Mouse (Mus musculus) heart, embryonic 14.5 days (tissue): ENCODE results near the gene Atp6v0a1. TPM values are rescaled to one million over a fixed set of nuclear protein-coding genes. Genes with fewer than 3 reads are reported as not detected.
"Not testable (repeated sequence)": the region's sequence is repeated elsewhere in the genome, so short reads cannot be mapped to it uniquely, and the experiment has no call there.

Experiments
- ATAC-seq: fragments of 200-750 bp; cut with Nextera tagmentation; 2 replicates; pipeline ENCODE4 v1.8.0; 2017; ENCODE audit warnings: low read depth, moderate TSS enrichment; ENCODE audit not compliant: insufficient number of reproducible peaks, insufficient read depth, low FRiP score
- H3K27ac ChIP-seq, 2 experiments: fragments of 200-500 bp in 1 of 2; fragments of 300-500 bp in 1 of 2; sonication (generic) in 1 of 2; replicated peaks in 1 of 2; 2 replicates each; pipeline ENCODE4 v1.5.1; 2012 to 2014; ENCODE audit warnings: low read depth in 2 of 2, low read length in 2 of 2, control low read depth in 1 of 2, mild to moderate bottlenecking in 1 of 2, mixed read lengths in 1 of 2; ENCODE audit not compliant: control insufficient read depth in 1 of 2, insufficient read depth in 1 of 2
- H3K27me3 ChIP-seq: fragments of 300-500 bp; sonication (generic); 2 replicates; pipeline ENCODE4 v1.6.1; 2014; ENCODE audit warnings: mild to moderate bottlenecking, low read length, control low read depth; ENCODE audit not compliant: control insufficient read depth, insufficient read depth
- H3K36me3 ChIP-seq: fragments of 300-500 bp; sonication (generic); 2 replicates; pipeline ENCODE4 v1.6.1; 2014; ENCODE audit warnings: mild to moderate bottlenecking, control low read depth, low read length, mixed read lengths; ENCODE audit not compliant: control insufficient read depth, insufficient read depth
- H3K4me1 ChIP-seq, 2 experiments: fragments of 200-500 bp in 1 of 2; fragments of 300-500 bp in 1 of 2; sonication (generic) in 1 of 2; 2 replicates each; pipeline ENCODE4 v1.6.1; 2012 to 2014; ENCODE audit warnings: low read length in 2 of 2, control low read depth in 1 of 2, mixed read lengths in 1 of 2; ENCODE audit not compliant: control insufficient read depth in 2 of 2, insufficient read depth in 2 of 2
- H3K4me2 ChIP-seq: fragments of 300-500 bp; sonication (generic); 2 replicates; pipeline ENCODE4 v1.6.1; 2014; ENCODE audit warnings: mild to moderate bottlenecking, low read length
- H3K4me3 ChIP-seq, 2 experiments: fragments of 200-500 bp in 1 of 2; fragments of 300-500 bp in 1 of 2; sonication (generic) in 1 of 2; 2 replicates each; pipeline ENCODE4 v1.5.1; 2012 to 2014; ENCODE audit warnings: low read length in 2 of 2, mild to moderate bottlenecking in 2 of 2, control low read depth in 1 of 2, low read depth in 1 of 2, moderate library complexity in 1 of 2; ENCODE audit not compliant: control insufficient read depth in 1 of 2, insufficient read depth in 1 of 2
- H3K9ac ChIP-seq: fragments of 300-500 bp; sonication (generic); 2 replicates; pipeline ENCODE4 v1.6.1; 2014; ENCODE audit warnings: mild to moderate bottlenecking, low read length
- H3K9me3 ChIP-seq: fragments of 300-500 bp; sonication (generic); 2 replicates; pipeline ENCODE4 v1.6.1; 2016; ENCODE audit warnings: low read length, control low read depth; ENCODE audit not compliant: control insufficient read depth
- WGBS: fragments of 180-500 bp; shearing (Covaris S2); extraction: QIAGEN DNeasy Blood & Tissue Kit; methylation state at CpG from one replicate; pipeline ENCODE4 v1.1.7; 2014; 5-methylcytosine and 5-hydroxymethylcytosine counted together
- polyA plus RNA-seq: library from polyadenylated mRNA; unstranded; fragments of >200 nt; fragmentation: Nextera tagmentation; extraction: Ambion mirVana; gene quantifications from 2 replicates; pipeline ENCODE4 v1.2.1, GENCODE M21; 2014

The Atp6v0a1 gene
- polyA plus RNA-seq, 1 experiment from 2014 or later = 57.2 TPM

GRCm38 (mm10) chr11:100993437-100993836 lies 15.8 kb upstream of the Atp6v0a1 start:
- Histone ChIP-seq H3K27me3 (no peaks in the 10 kb centered on the region), H3K36me3 (no peaks in the 10 kb centered on the region), H3K27ac (no peak overlapping the region), H3K4me1 (0 out of 4 replicates have a peak, but pooled peaks cover 0 to 2% of the 10 kb centered on the region in 2 experiments), H3K9me3 (no peaks in the 10 kb centered on the region), H3K9ac (no peak overlapping the region), H3K4me2 (no peak overlapping the region), H3K4me3 (no peak overlapping the region)
- 75% methylated on average over 2 of the region's 2 CpGs for WGBS
- ATAC-seq = no peak

GRCm38 (mm10) chr11:100994233-100994632 lies 15.0 kb upstream of the Atp6v0a1 start:
- 45% methylated on average over 9 of the region's 9 CpGs for WGBS

DNA sequence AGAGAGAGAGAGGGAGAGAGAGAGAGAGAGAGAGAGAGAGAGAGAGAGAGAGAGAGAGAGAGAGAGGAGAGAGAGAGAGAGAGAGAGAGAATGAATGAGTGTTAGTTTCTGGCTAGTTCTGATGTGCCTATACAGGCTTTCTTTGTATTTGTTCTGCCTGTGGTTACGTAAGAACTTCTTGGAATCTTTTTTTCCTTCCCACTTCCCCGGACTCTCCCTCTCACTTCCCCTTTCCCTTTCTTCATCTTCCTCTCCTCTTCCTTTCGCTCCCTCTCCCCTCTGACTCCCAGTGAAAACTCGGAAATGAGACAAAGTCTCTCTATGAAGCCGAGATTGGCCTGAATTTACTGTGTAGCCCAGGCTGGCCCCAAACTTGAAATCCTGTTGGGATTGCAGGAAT lies 14.6 kb upstream of the Atp6v0a1 start:
- Histone ChIP-seq H3K4me3 (no peak overlapping the region), H3K27ac (no peak overlapping the region), H3K4me1 (0 out of 4 replicates have a peak, but pooled peaks cover 0 to 2% of the 10 kb centered on the region in 2 experiments), H3K9ac (no peak overlapping the region), H3K27me3 (no peaks in the 10 kb centered on the region), H3K4me2 (no peak overlapping the region), H3K36me3 (no peaks in the 10 kb centered on the region), H3K9me3 (no peaks in the 10 kb centered on the region)
- ATAC-seq = no peak
- WGBS = 74% methylated on average over 5 of the region's 5 CpGs

More at GRCm38 (mm10) chr11:100994233-100994632, 15.0 kb upstream of the Atp6v0a1 start:
- ATAC-seq = no peak
- H3K36me3 ChIP-seq = no peaks in the 10 kb centered on the region
- H3K9ac ChIP-seq = no peak overlapping the region
- H3K4me2 ChIP-seq = no peak overlapping the region
- H3K4me3 ChIP-seq = no peak overlapping the region
- H3K4me1 ChIP-seq = 0 out of 4 replicates have a peak, but pooled peaks cover 0 to 2% of the 10 kb centered on the region in 2 experiments
- no peak overlapping the region for H3K27ac ChIP-seq
- no peaks in the 10 kb centered on the region for H3K27me3 ChIP-seq
- H3K9me3 ChIP-seq = no peaks in the 10 kb centered on the region

DNA sequence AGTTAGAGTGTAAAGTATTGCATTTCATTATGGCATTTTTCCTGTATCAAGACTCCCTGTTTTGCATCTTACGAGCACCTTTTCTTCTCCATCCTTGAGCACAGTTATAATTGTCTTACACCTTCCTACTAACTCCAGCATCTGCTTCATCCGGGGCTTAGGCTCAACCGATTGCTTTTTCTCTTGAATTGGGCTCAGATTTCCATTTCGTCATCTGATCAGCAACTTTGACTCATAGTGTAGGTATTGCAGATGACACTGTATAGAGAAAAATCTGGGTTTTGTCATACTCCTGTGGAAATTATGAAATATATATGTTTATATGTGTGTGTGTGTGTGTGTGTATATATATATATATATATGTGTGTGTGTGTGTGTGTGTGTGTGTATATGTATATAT lies 12.8 kb upstream of the Atp6v0a1 start:
- 84% methylated on average over 4 of the region's 4 CpGs for WGBS
- Histone ChIP-seq H3K9me3 (no peaks in the 10 kb centered on the region), H3K9ac (no peak overlapping the region), H3K36me3 (no peaks in the 10 kb centered on the region), H3K27me3 (no peaks in the 10 kb centered on the region), H3K4me3 (no peak overlapping the region), H3K27ac (no peak overlapping the region), H3K4me2 (no peak overlapping the region), H3K4me1 (0 out of 4 replicates have a peak, but pooled peaks cover 0 to 2% of the 10 kb centered on the region in 2 experiments)
- no peak for ATAC-seq

GRCm38 (mm10) chr11:100998836-100999235 lies 10.4 kb upstream of the Atp6v0a1 start:
- H3K4me3 ChIP-seq = no peak overlapping the region
- no peaks in the 10 kb centered on the region for H3K27me3 ChIP-seq
- ATAC-seq = no peak
- no peak overlapping the region for H3K27ac ChIP-seq
- H3K4me2 ChIP-seq = no peak overlapping the region
- H3K9me3 ChIP-seq = no peaks in the 10 kb centered on the region
- 82% methylated on average over 2 of the region's 2 CpGs for WGBS
- H3K36me3 ChIP-seq = no peaks in the 10 kb centered on the region
- no peak overlapping the region for H3K9ac ChIP-seq
- H3K4me1 ChIP-seq = 0 out of 4 replicates have a peak, but pooled peaks cover 2 to 3% of the 10 kb centered on the region in 2 experiments

GRCm38 (mm10) chr11:100999254-100999653 lies 10.0 kb upstream of the Atp6v0a1 start:
- Histone ChIP-seq H3K9ac (no peak overlapping the region), H3K27ac (no peak overlapping the region), H3K4me3 (no peak overlapping the region), H3K4me2 (no peak overlapping the region), H3K4me1 (0 out of 4 replicates have a peak, but pooled peaks cover 2 to 3% of the 10 kb centered on the region in 2 experiments), H3K9me3 (no peaks in the 10 kb centered on the region), H3K36me3 (no peaks in the 10 kb centered on the region), H3K27me3 (no peaks in the 10 kb centered on the region)
- ATAC-seq = no peak
- WGBS = 71% methylated on average over 3 of the region's 3 CpGs

DNA sequence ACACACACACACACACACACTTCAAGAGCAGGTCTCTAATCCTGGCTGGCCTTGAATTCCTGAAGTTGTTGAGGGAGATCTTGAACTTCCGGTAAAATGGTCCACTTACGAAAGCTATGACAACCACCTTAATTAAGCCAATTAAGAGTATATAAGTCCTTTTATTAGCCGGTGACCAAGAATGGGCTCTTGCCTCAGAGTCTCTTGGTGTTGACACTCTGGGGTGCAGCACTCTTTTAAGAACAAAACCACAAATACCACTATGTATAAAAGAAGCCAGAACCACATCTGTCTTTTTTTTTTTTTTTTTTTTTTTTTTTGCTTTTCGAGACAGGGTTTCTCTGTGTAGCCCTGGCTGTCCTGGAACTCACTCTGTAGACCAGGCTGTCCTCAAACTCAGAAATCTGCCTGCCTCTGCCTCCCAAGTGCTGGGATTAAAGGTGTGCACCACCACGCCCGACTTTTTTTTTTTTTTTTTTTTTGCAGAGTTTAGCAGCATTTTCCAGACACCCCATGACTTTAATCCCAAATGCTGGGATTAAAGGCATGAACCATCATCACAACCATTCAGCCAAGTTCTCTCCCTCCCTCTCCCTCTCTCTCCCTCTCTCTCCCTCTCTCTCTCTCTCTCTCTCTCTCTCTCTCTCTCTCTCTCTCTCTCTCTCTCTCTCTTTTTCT lies 7.2 kb upstream of the Atp6v0a1 start:
- not testable (repeated sequence) for ATAC-seq, H3K27me3 ChIP-seq, H3K9me3 ChIP-seq, H3K4me3 ChIP-seq, H3K27ac ChIP-seq, H3K4me2 ChIP-seq, H3K4me1 ChIP-seq, H3K9ac ChIP-seq, H3K36me3 ChIP-seq
- 78% methylated on average over 5 of the region's 6 CpGs for WGBS
